Mouse (Mus musculus) myocyte (in vitro differentiated cells): ENCODE measurements at regions not wholly inside any gene's neighbourhood (a gene's known extent, or its start where the extent isn't known, plus 50 kb on each side); places are given as distances from the start of the nearest gene placed in this dataset.
"Not testable (repeated sequence)": the region's sequence is repeated elsewhere in the genome, so short reads cannot be mapped to it uniquely, and the experiment has no call there.

Source experiments
- E2F4 ChIP-seq: IDR thresholded peaks from one replicate; pipeline ENCODE4 v1.6.1; 2011; ENCODE audit warnings: mild to moderate bottlenecking, control low read depth, moderate library complexity; ENCODE audit not compliant: insufficient read depth
- MAX ChIP-seq: IDR thresholded peaks from one replicate; pipeline ENCODE4 v1.6.1; 2011; ENCODE audit warnings: low read depth, mild to moderate bottlenecking, control low read depth
- MYOD1 ChIP-seq, 3 experiments: IDR thresholded peaks; one replicate each; pipeline ENCODE4 v1.6.1; 2011; ENCODE audit warnings: control low read depth in 2 of 3, low read depth in 2 of 3, mild to moderate bottlenecking in 2 of 3, moderate library complexity in 1 of 3; ENCODE audit not compliant: insufficient read length in 2 of 3, control insufficient read depth in 1 of 3
- POLR2A ChIP-seq: IDR thresholded peaks from one replicate; pipeline ENCODE4 v1.6.1; 2011; ENCODE audit warnings: low read depth, mild to moderate bottlenecking, control low read depth, moderate library complexity; ENCODE audit not compliant: insufficient read length
- POLR2AphosphoS2 ChIP-seq: IDR thresholded peaks from one replicate; pipeline ENCODE4 v1.6.1; 2011; ENCODE audit warnings: low read depth, control low read depth; ENCODE audit not compliant: insufficient read length
- SRF ChIP-seq: IDR thresholded peaks from one replicate; pipeline ENCODE4 v1.6.1; 2011; ENCODE audit warnings: low read depth; ENCODE audit not compliant: control insufficient read depth, insufficient read length
- TCF12 ChIP-seq: IDR thresholded peaks from one replicate; pipeline ENCODE4 v1.6.1; 2011; ENCODE audit warnings: mild to moderate bottlenecking, control low read depth; ENCODE audit not compliant: poor library complexity, insufficient read depth, severe bottlenecking
- USF1 ChIP-seq: IDR thresholded peaks from one replicate; pipeline ENCODE4 v1.6.1; 2011; ENCODE audit warnings: low read depth, mild to moderate bottlenecking, control low read depth, moderate library complexity

- TF ChIP-seq POLR2A; POLR2AphosphoS2; MAX; E2F4; TCF12; USF1; MYOD1 (IDR thresholded peaks at IDR 0.05; ENCODE audit: control insufficient read depth in 1 of 3, insufficient read length in 2 of 3, low read depth in 2 of 3); SRF: not testable (repeated sequence)
Observed at GRCm38 (mm10) chr5:148781076-148781475, 148.0 kb downstream of the Katnal1 start.
